Mouse (Mus musculus) CD4-positive, CD25-positive, alpha-beta regulatory T cell (primary cell): Measurements from ENCODE around the gene Tom1. TPM values are rescaled to one million over a fixed set of nuclear protein-coding genes. Genes with fewer than 3 reads are reported as not detected.

Experiments
- polyA plus RNA-seq: library from polyadenylated mRNA; unstranded; fragments of 100-300 nt; shearing (Covaris generic); gene quantifications from one replicate; pipeline ENCODE4 v1.2.1, GENCODE M21; 2017

Gene Tom1
- 19.0 TPM for polyA plus RNA-seq

GRCm38 (mm10) chr8:75033511-75034243 is at the start of gene Tom1:
Tom1 (plus strand) TSS chr8:75033705.

GRCm38 (mm10) chr8:74993081-74993474 is 40.4 kb upstream of the Tom1 start, which contains the start of gene Hmgxb4:
Hmgxb4 (plus strand) TSS chr8:74993356.

GRCm38 (mm10) chr8:75093399-75094156 is 60.1 kb downstream of the Tom1 start, which contains the start of gene Hmox1:
Hmox1 (plus strand) TSS chr8:75093621.

GRCm38 (mm10) chr8:75109236-75109967 is 75.9 kb downstream of the Tom1 start, which contains the start of gene Mcm5:
Mcm5 (plus strand) TSS chr8:75109569.

Other genes with a start within 250 kb of the Tom1 start
- not detected for gene Isx, start 160.5 kb upstream of the Tom1 start, polyA plus RNA-seq
- 21.4 TPM for gene Hmgxb4, start 40.3 kb upstream of the Tom1 start, polyA plus RNA-seq
- gene Hmox1, start 59.9 kb downstream of the Tom1 start, polyA plus RNA-seq = 6.9 TPM
- gene Mcm5, start 75.9 kb downstream of the Tom1 start, polyA plus RNA-seq = 55.2 TPM
- not detected for gene Rasd2, start 180.2 kb downstream of the Tom1 start, polyA plus RNA-seq